Mouse (Mus musculus) G1E (cell line): Measurements from ENCODE around the gene Olfr875.

Experiments
- CTCF ChIP-seq: IDR thresholded peaks from 2 replicates; pipeline ENCODE4 v1.5.1; 2012; ENCODE audit warnings: low read depth, low read length, inconsistent platforms, mixed read lengths
- GATA1 ChIP-seq: IDR thresholded peaks from 2 replicates; pipeline ENCODE4 v1.6.1; 2012; ENCODE audit warnings: borderline replicate concordance, low read length, inconsistent platforms, mixed read lengths
- GATA2 ChIP-seq: IDR thresholded peaks from 2 replicates; pipeline ENCODE4 v1.6.1; 2012; ENCODE audit warnings: low read depth, low read length, inconsistent platforms, borderline replicate concordance
- POLR2AphosphoS5 ChIP-seq: IDR thresholded peaks from 2 replicates; pipeline ENCODE4 v1.6.1; 2012; ENCODE audit warnings: low read depth, low read length, inconsistent platforms; ENCODE audit not compliant: insufficient replicate concordance
- TAL1 ChIP-seq: conservative IDR thresholded peaks from 2 replicates; pipeline ENCODE4 v1.6.1; 2012; ENCODE audit warnings: low read depth, low read length, inconsistent platforms, mixed read lengths

GRCm38 (mm10) chr9:37814696-37815095 is 43.0 kb downstream of the Olfr875 start:
- TF ChIP-seq CTCF (no peak), GATA1 (no peak), POLR2AphosphoS5 (no peak), TAL1 (no peak), GATA2 (no peak)
